Mouse (Mus musculus) limb, embryonic 10.5 days (tissue): ENCODE results near the gene Vmn1r175. TPM values are rescaled to one million over a fixed set of nuclear protein-coding genes. Genes with fewer than 3 reads are reported as not detected.
"Not testable (repeated sequence)": the region's sequence is repeated elsewhere in the genome, so short reads cannot be mapped to it uniquely, and the experiment has no call there.

Experiments
- DNase-seq: peaks from one replicate; pipeline ENCODE4 v3.0.0-alpha.2; 2017; ENCODE audit warnings: low spot score
- H3K27ac ChIP-seq: fragments of 300-500 bp; sonication (generic); 2 replicates; pipeline ENCODE4 v1.5.1; 2016; ENCODE audit warnings: mild to moderate bottlenecking
- H3K27me3 ChIP-seq: fragments of 300-500 bp; sonication (generic); 2 replicates; pipeline ENCODE4 v1.6.1; 2016; ENCODE audit warnings: low read depth, mild to moderate bottlenecking; ENCODE audit not compliant: poor library complexity, severe bottlenecking
- H3K36me3 ChIP-seq: fragments of 300-500 bp; sonication (generic); 2 replicates; pipeline ENCODE4 v1.6.1; 2016; ENCODE audit warnings: mild to moderate bottlenecking, moderate library complexity
- H3K4me1 ChIP-seq: fragments of 300-500 bp; sonication (generic); 2 replicates; pipeline ENCODE4 v1.6.1; 2016
- H3K4me3 ChIP-seq: fragments of 300-500 bp; sonication (generic); 2 replicates; pipeline ENCODE4 v1.5.1; 2016; ENCODE audit warnings: mild to moderate bottlenecking, moderate library complexity
- H3K9me3 ChIP-seq: fragments of 300-500 bp; sonication (generic); replicated peaks from 2 replicates; pipeline ENCODE4 v1.6.1; 2016; ENCODE audit warnings: mild to moderate bottlenecking
- WGBS: fragments of 180-500 bp; shearing (Covaris S2); methylation state at CpG from one replicate; pipeline ENCODE4 v1.1.7; 2016; 5-methylcytosine and 5-hydroxymethylcytosine counted together
- polyA plus RNA-seq: library from polyadenylated mRNA; unstranded; fragments of >200 nt; fragmentation: Nextera tagmentation; extraction: Ambion mirVana; gene quantifications from 2 replicates; pipeline ENCODE4 v1.2.1, GENCODE M21; 2016

The Vmn1r175 gene
- not detected in 2 replicates for polyA plus RNA-seq

DNA sequence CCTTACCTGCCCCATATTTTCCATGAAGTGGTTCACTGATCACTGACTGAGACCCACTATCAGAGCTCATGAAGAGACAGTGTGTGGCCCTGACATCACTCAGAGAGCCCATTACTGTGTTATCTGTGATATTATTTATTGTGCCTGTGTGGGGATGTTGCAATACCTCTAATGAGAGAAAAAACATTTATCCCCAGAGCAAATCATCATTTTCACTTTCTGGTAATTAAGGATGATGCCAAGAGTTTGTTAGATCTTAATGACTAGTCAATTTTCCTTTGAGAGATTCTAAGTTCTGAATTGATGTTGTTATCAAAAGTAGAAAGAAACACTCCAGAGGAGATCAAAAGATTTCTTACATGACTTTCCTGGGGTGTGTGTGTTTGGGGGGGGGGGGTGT, at the start of gene Vmn1r175:
TSS of gene Vmn1r175 (minus strand) at position 101 of the 400 bp plus-strand sequence.
- H3K4me3 ChIP-seq, DNase-seq, H3K36me3 ChIP-seq, H3K4me1 ChIP-seq, H3K27me3 ChIP-seq, H3K9me3 ChIP-seq, H3K27ac ChIP-seq: not testable (repeated sequence)

DNA sequence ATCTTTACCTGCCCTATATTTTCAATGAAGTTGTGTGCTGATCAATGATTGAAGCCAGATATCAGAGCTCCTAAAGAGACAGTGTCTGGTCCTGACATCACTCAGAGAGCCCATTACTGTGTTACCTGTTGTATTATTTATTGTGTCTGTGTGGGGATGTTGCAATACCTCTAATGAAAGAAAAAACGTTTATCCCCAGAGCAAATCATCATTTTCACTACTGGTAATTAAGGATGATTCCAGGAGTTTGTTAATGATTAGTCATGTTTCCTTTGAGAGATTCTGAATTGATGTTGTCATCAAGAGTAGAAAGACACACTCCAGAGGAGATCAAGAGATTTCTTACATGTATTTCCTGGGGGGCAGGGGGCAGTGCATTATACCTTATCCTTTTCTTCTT, 26.8 kb upstream of the Vmn1r175 start, which contains the start of gene Vmn1r176:
TSS of gene Vmn1r176 (minus strand) at position 101 of the 400 bp plus-strand sequence.
- H3K27ac ChIP-seq, DNase-seq, H3K4me3 ChIP-seq, H3K27me3 ChIP-seq, H3K9me3 ChIP-seq, H3K36me3 ChIP-seq, H3K4me1 ChIP-seq: not testable (repeated sequence)
- no CpG with 5 or more reads among the region's 1 CpGs for WGBS

DNA sequence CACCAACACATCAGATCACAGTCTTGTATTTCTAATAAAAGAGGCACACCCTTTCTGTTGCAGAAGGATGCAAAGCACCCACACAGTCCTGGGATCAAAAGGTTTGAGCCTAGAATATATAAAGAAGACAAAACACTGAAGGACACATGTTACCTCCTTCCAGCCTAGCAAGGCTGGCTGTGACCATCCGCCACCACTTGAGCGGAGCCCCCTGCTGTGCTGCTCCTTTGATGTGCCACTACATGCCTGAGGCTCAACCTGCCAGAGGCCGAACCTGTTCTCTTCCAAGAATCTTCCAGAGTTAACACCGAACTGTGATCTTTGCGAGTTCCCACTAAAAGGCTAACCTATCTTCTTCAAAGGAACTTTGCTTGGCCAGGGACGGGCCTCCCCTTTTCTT, 25.9 kb downstream of the Vmn1r175 start:
- Histone ChIP-seq H3K27me3 (no peaks in the 10 kb centered on the region), H3K4me1 (no peaks in the 10 kb centered on the region), H3K9me3 (peaks cover 8% of the 10 kb centered on the region; the same call in 1 of the 2 replicates), H3K27ac (no peak overlapping the region), H3K36me3 (no peaks in the 10 kb centered on the region), H3K4me3 (no peak overlapping the region)
- WGBS, result 80% methylated on average over 6 of the region's 6 CpGs
- no peak for DNase-seq

Other genes with a start within 250 kb of the Vmn1r175 start
- not detected in 2 replicates for gene Vmn1r169, start 235.1 kb downstream of the Vmn1r175 start, polyA plus RNA-seq
- gene Vmn1r170, start 204.5 kb downstream of the Vmn1r175 start, polyA plus RNA-seq, result not detected in 2 replicates
- gene Vmn1r171, start 179.9 kb downstream of the Vmn1r175 start, polyA plus RNA-seq, result not detected in 2 replicates
- gene Vmn1r172, start 152.3 kb downstream of the Vmn1r175 start, polyA plus RNA-seq, result not detected in 2 replicates
- gene Vmn1r173, start 109.9 kb downstream of the Vmn1r175 start, polyA plus RNA-seq, result not detected in 2 replicates
- not detected in 2 replicates for gene Vmn1r174, start 58.4 kb downstream of the Vmn1r175 start, polyA plus RNA-seq
- gene Vmn1r176, start 26.7 kb upstream of the Vmn1r175 start, polyA plus RNA-seq, result not detected in 2 replicates
- gene Vmn1r177, start 55.8 kb upstream of the Vmn1r175 start, polyA plus RNA-seq, result not detected in 2 replicates
- gene Vmn1r178, start 81.4 kb upstream of the Vmn1r175 start, polyA plus RNA-seq, result not detected in 2 replicates
- gene Vmn1r179, start 116.3 kb upstream of the Vmn1r175 start, polyA plus RNA-seq, result not detected in 2 replicates
- not detected in 2 replicates for gene Vmn1r180, start 140.0 kb upstream of the Vmn1r175 start, polyA plus RNA-seq
- not detected in 2 replicates for gene Vmn1r181, start 164.0 kb upstream of the Vmn1r175 start, polyA plus RNA-seq
- gene V1rd19, start 191.0 kb upstream of the Vmn1r175 start, polyA plus RNA-seq, result not detected in 2 replicates
- gene Vmn1r183, start 242.6 kb upstream of the Vmn1r175 start, polyA plus RNA-seq, result not detected in 2 replicates